Mouse (Mus musculus) heart, postnatal 0 days (tissue): Measurements from ENCODE around the gene Lrrc8e. TPM values are rescaled to one million over a fixed set of nuclear protein-coding genes. Genes with fewer than 3 reads are reported as not detected.

Experiments used
- ATAC-seq: fragments of 200-750 bp; cut with Nextera tagmentation; 2 replicates; pipeline ENCODE4 v1.8.0; 2017; ENCODE audit warnings: low read depth, moderate number of reproducible peaks, moderate library complexity; ENCODE audit not compliant: insufficient read depth
- DNase-seq: peaks from one replicate; pipeline ENCODE4 v3.0.0-alpha.2; 2016; ENCODE audit warnings: low spot score
- H3K27ac ChIP-seq: fragments of 300-500 bp; sonication (generic); 2 replicates; pipeline ENCODE4 v1.5.1; 2014; ENCODE audit warnings: low read depth, mild to moderate bottlenecking
- H3K27me3 ChIP-seq: fragments of 300-500 bp; sonication (generic); 2 replicates; pipeline ENCODE4 v1.6.1; 2014; ENCODE audit warnings: low read length, mixed read lengths; ENCODE audit not compliant: control insufficient read depth, insufficient read depth
- H3K36me3 ChIP-seq: fragments of 300-500 bp; sonication (generic); replicated peaks from 2 replicates; pipeline ENCODE4 v1.6.1; 2014; ENCODE audit warnings: low read length, mixed read lengths; ENCODE audit not compliant: control insufficient read depth, insufficient read depth
- H3K4me1 ChIP-seq: fragments of 300-500 bp; sonication (generic); 2 replicates; pipeline ENCODE4 v1.6.1; 2014; ENCODE audit warnings: antibody characterized with exemption; ENCODE audit not compliant: control insufficient read depth, insufficient read depth
- H3K4me2 ChIP-seq: fragments of 300-500 bp; sonication (generic); 2 replicates; pipeline ENCODE4 v1.6.1; 2014; ENCODE audit warnings: low read depth, mild to moderate bottlenecking, low read length, moderate library complexity
- H3K4me3 ChIP-seq: fragments of 300-500 bp; sonication (generic); 2 replicates; pipeline ENCODE4 v1.5.1; 2014; ENCODE audit warnings: low read depth, low read length
- H3K9ac ChIP-seq: fragments of 300-500 bp; sonication (generic); replicated peaks from 2 replicates; pipeline ENCODE4 v1.6.1; 2014; ENCODE audit warnings: low read depth, low read length, mixed read lengths
- H3K9me3 ChIP-seq: fragments of 300-500 bp; sonication (generic); replicated peaks from 2 replicates; pipeline ENCODE4 v1.6.1; 2016; ENCODE audit warnings: low read length; ENCODE audit not compliant: control insufficient read depth
- CTCF ChIP-seq: IDR thresholded peaks from 2 replicates; pipeline ENCODE4 v1.5.1; 2016; ENCODE audit warnings: antibody characterized with exemption, control low read depth, low read depth
- EP300 ChIP-seq: IDR thresholded peaks from 2 replicates; pipeline ENCODE4 v1.6.1; 2016; ENCODE audit warnings: antibody characterized with exemption, low read depth
- WGBS: fragments of 180-500 bp; shearing (Covaris S2); extraction: QIAGEN DNeasy Blood & Tissue Kit; methylation state at CpG from one replicate; pipeline ENCODE4 v1.1.7; 2014; 5-methylcytosine and 5-hydroxymethylcytosine counted together
- polyA plus RNA-seq: library from polyadenylated mRNA; unstranded; fragments of >200 nt; fragmentation: Nextera tagmentation; extraction: Ambion mirVana; gene quantifications from 2 replicates; pipeline ENCODE4 v1.2.1, GENCODE M21; 2015
- total RNA-seq: library from RNA; depleted of rRNA; stranded (reverse); fragments of >200 nt; gene quantifications from 2 replicates; pipeline ENCODE4 v1.2.3, GENCODE M21; 2014; ENCODE audit warnings: low replicate concordance

Gene Lrrc8e
- total and polyA plus RNA-seq, 2 experiments from 2014 or later = 0.08 TPM

DNA sequence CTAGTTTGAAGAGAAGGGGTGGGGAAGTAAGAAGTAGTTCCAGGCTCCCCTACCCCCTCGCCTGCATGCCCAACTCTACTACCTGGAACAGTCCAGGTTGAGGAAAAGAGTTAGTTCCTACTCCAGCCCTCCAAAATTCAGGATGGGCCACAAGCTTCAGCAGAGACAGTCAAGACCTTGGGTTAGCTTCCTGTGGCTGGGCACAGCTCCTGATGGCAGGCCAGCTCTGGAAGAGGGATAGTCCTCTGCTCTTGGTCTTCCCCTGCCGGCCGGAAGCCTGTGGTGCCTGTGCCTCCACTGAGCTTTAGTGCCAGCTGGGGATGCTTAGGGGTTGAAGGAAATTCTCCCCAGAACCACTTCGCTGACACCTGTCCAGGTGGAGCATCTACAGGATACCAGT is 304 bp upstream of the Lrrc8e start:
- H3K27ac ChIP-seq = no peak overlapping the region
- 0 out of 2 replicates have a peak, but pooled peaks cover 5% of the 10 kb centered on the region for H3K4me1 ChIP-seq
- H3K9ac ChIP-seq = no peak overlapping the region
- 17% methylated on average over 4 of the region's 4 CpGs for WGBS
- no peak for TF ChIP-seq CTCF
- no peak for TF ChIP-seq EP300
- peak overlapping the region; percentile 19; the same call in 1 of the 2 replicates for H3K4me3 ChIP-seq
- ATAC-seq (no peak), DNase-seq (no peak)
- no peaks in the 10 kb centered on the region for H3K9me3 ChIP-seq
- H3K27me3 ChIP-seq = peaks cover 29% of the 10 kb centered on the region
- H3K4me2 ChIP-seq = peak overlapping the region; percentile 45
- no peaks in the 10 kb centered on the region for H3K36me3 ChIP-seq

DNA sequence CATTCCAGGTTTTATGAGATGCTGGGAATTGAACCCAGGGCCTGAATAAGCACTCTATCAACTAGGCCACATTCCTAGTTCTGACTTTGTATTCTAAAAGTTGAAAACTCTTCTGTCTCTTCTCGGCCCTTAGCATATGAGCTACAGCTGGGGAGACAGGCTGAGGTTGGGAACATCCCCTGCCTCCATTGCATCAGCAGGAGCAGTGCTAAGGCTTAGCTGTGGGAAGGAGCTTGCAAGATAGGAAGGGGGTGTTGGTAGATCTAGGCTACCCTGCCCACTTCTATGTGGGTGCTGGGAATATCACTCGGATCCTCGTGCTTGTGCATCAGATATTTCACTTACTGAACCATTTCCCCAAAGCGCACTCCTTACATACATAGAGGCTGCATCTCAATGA is 1.3 kb downstream of the Lrrc8e start:
- H3K36me3 ChIP-seq = no peaks in the 10 kb centered on the region
- DNase-seq = no peak
- H3K4me2 ChIP-seq = no peak overlapping the region
- 89% methylated on average over 4 of the region's 4 CpGs for WGBS
- H3K9ac ChIP-seq = no peak overlapping the region
- H3K27me3 ChIP-seq = peaks cover 29% of the 10 kb centered on the region
- no peak overlapping the region for H3K4me3 ChIP-seq
- H3K9me3 ChIP-seq = no peaks in the 10 kb centered on the region
- 0 out of 2 replicates have a peak, but pooled peaks cover 5% of the 10 kb centered on the region for H3K4me1 ChIP-seq
- TF ChIP-seq CTCF (no peak), EP300 (no peak)
- H3K27ac ChIP-seq = no peak overlapping the region
- no peak for ATAC-seq

DNA sequence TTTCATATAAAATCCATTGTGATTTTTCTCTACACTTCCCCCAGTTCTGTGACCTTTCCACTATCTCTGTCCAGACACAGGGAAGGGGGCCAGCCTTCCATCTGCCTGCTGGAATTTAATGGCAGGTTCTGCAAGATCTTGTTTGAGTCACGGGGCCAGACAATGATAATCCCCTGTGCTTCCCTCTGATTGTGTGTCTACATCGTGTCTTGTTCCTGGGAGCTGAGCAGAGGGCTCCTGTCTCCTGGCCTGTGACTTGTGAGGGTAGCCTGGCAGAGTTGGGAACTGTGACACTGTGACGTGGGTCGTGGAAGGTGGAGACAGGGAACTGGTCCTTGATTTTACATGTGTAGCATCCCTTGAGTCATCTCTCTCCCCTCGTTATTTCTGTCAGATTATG is 3.2 kb downstream of the Lrrc8e start:
- TF ChIP-seq EP300 (no peak), CTCF (no peak)
- Histone ChIP-seq H3K36me3 (no peaks in the 10 kb centered on the region), H3K27ac (no peak overlapping the region), H3K9me3 (no peaks in the 10 kb centered on the region), H3K9ac (no peak overlapping the region), H3K4me2 (no peak overlapping the region), H3K4me1 (0 out of 2 replicates have a peak, but pooled peaks cover 5% of the 10 kb centered on the region), H3K27me3 (peaks cover 29% of the 10 kb centered on the region), H3K4me3 (no peak overlapping the region)
- DNase-seq (no peak), ATAC-seq (no peak)
- WGBS = 59% methylated on average over 5 of the region's 5 CpGs

DNA sequence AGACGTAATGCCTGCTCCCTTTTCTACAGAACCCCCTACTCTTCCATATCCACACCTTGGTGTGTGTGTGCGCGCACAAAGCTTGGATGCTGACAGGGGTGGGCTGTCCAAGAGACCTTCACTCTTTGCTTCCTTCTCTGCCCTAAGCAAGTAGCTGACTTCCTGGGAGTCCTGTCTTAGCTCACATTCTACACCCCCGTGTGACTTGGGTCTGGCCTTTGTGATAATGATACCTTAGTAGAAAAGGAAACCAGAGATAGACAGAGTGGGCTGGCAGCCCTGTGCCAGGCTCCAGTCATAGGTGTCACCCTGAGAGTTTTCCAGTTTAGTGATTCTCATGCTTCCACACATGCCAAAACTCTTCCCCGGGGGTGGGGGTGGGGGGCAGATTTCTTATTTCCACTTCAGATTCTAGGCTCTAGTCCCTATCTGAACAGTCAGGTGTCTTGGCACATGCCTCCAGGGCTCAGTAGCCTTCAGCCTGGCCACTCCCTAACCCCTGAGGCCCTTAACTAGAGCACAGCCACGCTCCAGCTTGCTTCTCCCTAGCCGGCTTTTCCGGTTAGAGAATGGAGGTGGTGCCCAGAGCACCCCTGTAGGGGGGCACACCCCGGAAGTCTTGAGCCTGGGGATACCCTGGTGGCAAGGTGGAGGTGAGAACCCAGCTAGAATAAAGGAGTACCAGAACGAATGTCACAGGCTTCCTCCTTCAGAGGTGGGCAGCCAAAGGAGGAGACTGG is 4.2 kb downstream of the Lrrc8e start:
- Histone ChIP-seq H3K4me3 (no peak overlapping the region), H3K4me1 (0 out of 2 replicates have a peak, but pooled peaks cover 5% of the 10 kb centered on the region), H3K4me2 (no peak overlapping the region), H3K27me3 (peaks cover 29% of the 10 kb centered on the region), H3K9ac (no peak overlapping the region), H3K27ac (no peak overlapping the region), H3K9me3 (no peaks in the 10 kb centered on the region), H3K36me3 (no peaks in the 10 kb centered on the region)
- ATAC-seq (no peak), DNase-seq (no peak)
- WGBS = 46% methylated on average over 10 of the region's 10 CpGs
- no peak for TF ChIP-seq EP300
- TF ChIP-seq CTCF = no peak

DNA sequence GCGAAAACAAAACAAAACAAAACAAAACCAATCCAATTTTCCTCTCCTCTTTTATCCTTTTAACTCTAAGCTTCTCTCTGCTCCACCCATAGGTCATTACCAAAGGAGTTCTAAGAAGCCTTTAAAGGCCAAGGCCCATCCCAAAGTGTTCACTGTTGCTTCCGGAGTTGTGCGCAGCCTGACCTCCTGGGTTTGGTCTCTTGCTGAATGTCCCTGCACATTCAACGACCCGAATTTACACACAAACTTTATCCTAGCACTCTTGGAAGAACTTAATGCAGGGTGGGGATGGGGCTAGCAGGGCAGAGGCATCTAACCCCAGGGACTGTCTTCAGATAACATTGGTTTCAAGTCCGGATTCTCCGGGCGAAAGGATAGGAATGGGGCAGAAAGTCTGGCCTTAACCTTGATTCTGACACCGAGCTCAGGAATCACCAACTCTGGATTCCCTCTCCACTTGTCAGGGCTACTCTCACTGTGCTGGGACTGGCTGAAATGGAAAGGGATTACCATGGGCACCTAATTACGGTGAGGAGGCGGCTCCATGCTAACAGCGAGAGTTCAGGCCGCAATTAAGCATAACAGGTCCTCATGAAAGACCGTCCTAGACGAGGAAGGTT is 11.3 kb downstream of the Lrrc8e start:
- H3K4me1 ChIP-seq = peaks cover 22% of the 10 kb centered on the region
- no peak for ATAC-seq
- H3K9me3 ChIP-seq = no peaks in the 10 kb centered on the region
- H3K9ac ChIP-seq = peak overlapping the region; percentile 76
- H3K36me3 ChIP-seq = peaks cover 12% of the 10 kb centered on the region
- DNase-seq = peak; percentile 14
- 16% methylated on average over 15 of the region's 15 CpGs for WGBS
- no peaks in the 10 kb centered on the region for H3K27me3 ChIP-seq
- H3K4me3 ChIP-seq = peak overlapping the region; percentile 92
- peak overlapping the region; percentile 97 for H3K27ac ChIP-seq
- no peak for TF ChIP-seq EP300
- no peak for TF ChIP-seq CTCF
- H3K4me2 ChIP-seq = peak overlapping the region; percentile 79
